Comparison of ENCODE assay signal across 11 mouse cellular contexts in genomic region chr11:116648976-116649375, GRCm38 (mm10). TPM values are rescaled to one million over a fixed set of nuclear protein-coding genes. Genes with fewer than 3 reads are reported as not detected.
DNase-seq lines count a peak whose midpoint lies in the region; ATAC-seq and TF ChIP-seq lines count a peak whose summit lies in the region.
"Had no signal": no experiment of that assay in that cellular context is flagged by ENCODE, and none has a peak within 500 bp of the region (broad histone marks: within the 10 kb centered on the region; RNA-seq: fewer than 3 reads in every experiment).

No protein-coding gene starts in this region.

- TF ChIP-seq CTCF in lung, embryonic 14.5 days (IDR thresholded peaks at IDR 0.05; ENCODE audit: low read depth): no peak

- WGBS in lung, embryonic 14.5 days: 71% methylated on average over 10 of the region's 10 CpGs
- WGBS in embryonic facial prominence, embryonic 11.5 days: 59% methylated on average over 10 of the region's 10 CpGs
- WGBS in liver, embryonic 15.5 days (ENCODE audit: insufficient replicate concordance): 73% methylated on average over 10 of the region's 10 CpGs
- WGBS in forebrain, embryonic 14.5 days: 79% methylated on average over 10 of the region's 10 CpGs

- no peaks in the 10 kb centered on the region for H3K36me3 ChIP-seq in lung, embryonic 14.5 days (ENCODE audit: insufficient read depth)
- H3K36me3 ChIP-seq in embryonic facial prominence, embryonic 11.5 days (replicated peaks; ENCODE audit: control insufficient read depth, insufficient read depth, low read depth, low read length): no peaks in the 10 kb centered on the region
- no peaks in the 10 kb centered on the region for H3K36me3 ChIP-seq in liver, embryonic 15.5 days (replicated peaks)
- H3K36me3 ChIP-seq in forebrain, embryonic 14.5 days (ENCODE audit: control insufficient read depth, insufficient read depth, low read length): no peaks in the 10 kb centered on the region
- H3K36me3 ChIP-seq: hindbrain, embryonic 12.5 days; liver, embryonic 13.5 days had no signal

- ATAC-seq in lung, embryonic 14.5 days (ENCODE audit: insufficient read depth): no peak
- no peak for ATAC-seq in embryonic facial prominence, embryonic 11.5 days (replicated peaks; ENCODE audit: insufficient number of reproducible peaks, low FRiP score, low TSS enrichment, low read depth)
- ATAC-seq in liver, embryonic 15.5 days (ENCODE audit: insufficient read depth): no peak
- ATAC-seq in forebrain, embryonic 14.5 days: no peak
- ATAC-seq: forebrain, embryonic 16.5 days had no signal

- no peak overlapping the region for H3K4me2 ChIP-seq in lung, embryonic 14.5 days
- H3K4me2 ChIP-seq in embryonic facial prominence, embryonic 11.5 days (ENCODE audit: low read depth, low read length): no peak overlapping the region
- H3K4me2 ChIP-seq in liver, embryonic 15.5 days: no peak overlapping the region
- H3K4me2 ChIP-seq in forebrain, embryonic 14.5 days (ENCODE audit: low read length): no peak overlapping the region
- H3K4me2 ChIP-seq: hindbrain, embryonic 12.5 days; liver, embryonic 13.5 days had no signal

- H3K4me3 ChIP-seq in lung, embryonic 14.5 days (ENCODE audit: low read depth, low read length): no peak overlapping the region
- H3K4me3 ChIP-seq in embryonic facial prominence, embryonic 11.5 days (ENCODE audit: low read depth, low read length): no peak overlapping the region
- no peak overlapping the region for H3K4me3 ChIP-seq in liver, embryonic 15.5 days (replicated peaks)
- no peak overlapping the region for H3K4me3 ChIP-seq in forebrain, embryonic 14.5 days (ENCODE audit: low read depth, low read length)
- H3K4me3 ChIP-seq: hindbrain, embryonic 12.5 days; liver, embryonic 13.5 days had no signal

- peak overlapping the region; percentile 90 for H3K27ac ChIP-seq in lung, embryonic 14.5 days (ENCODE audit: low read depth)
- no peak overlapping the region for H3K27ac ChIP-seq in embryonic facial prominence, embryonic 11.5 days (replicated peaks; ENCODE audit: low read depth, low read length)
- 0 out of 2 replicates have a peak overlapping the region, but pooled peaks have one; percentile 57 for H3K27ac ChIP-seq in liver, embryonic 15.5 days (replicated peaks)
- no peak overlapping the region for H3K27ac ChIP-seq in forebrain, embryonic 14.5 days (ENCODE audit: low read depth, low read length)
- H3K27ac ChIP-seq: hindbrain, embryonic 12.5 days had no signal

- no peaks in the 10 kb centered on the region for H3K9me3 ChIP-seq in lung, embryonic 14.5 days (ENCODE audit: low read depth, low read length)
- H3K9me3 ChIP-seq in embryonic facial prominence, embryonic 11.5 days (replicated peaks; ENCODE audit: control insufficient read depth, low read length): no peaks in the 10 kb centered on the region
- no peaks in the 10 kb centered on the region for H3K9me3 ChIP-seq in liver, embryonic 15.5 days (replicated peaks)
- H3K9me3 ChIP-seq in forebrain, embryonic 14.5 days (replicated peaks; ENCODE audit: control insufficient read depth, low read length): no peaks in the 10 kb centered on the region
- H3K9me3 ChIP-seq: hindbrain, embryonic 12.5 days; liver, embryonic 13.5 days had no signal

- peaks cover 25% of the 10 kb centered on the region; the same call in 1 of the 2 replicates for H3K4me1 ChIP-seq in lung, embryonic 14.5 days (ENCODE audit: insufficient read depth)
- peaks cover 28% of the 10 kb centered on the region for H3K4me1 ChIP-seq in embryonic facial prominence, embryonic 11.5 days (ENCODE audit: control insufficient read depth, insufficient read depth, low read length)
- peaks cover 26% of the 10 kb centered on the region for H3K4me1 ChIP-seq in liver, embryonic 15.5 days (replicated peaks)
- H3K4me1 ChIP-seq in forebrain, embryonic 14.5 days (ENCODE audit: control insufficient read depth, insufficient read depth, low read length): peaks cover 5% of the 10 kb centered on the region; the same call in 1 of the 2 replicates

- no peak overlapping the region for H3K9ac ChIP-seq in lung, embryonic 14.5 days
- H3K9ac ChIP-seq in embryonic facial prominence, embryonic 11.5 days (replicated peaks; ENCODE audit: low read length): peak overlapping the region; percentile 43
- no peak overlapping the region for H3K9ac ChIP-seq in liver, embryonic 15.5 days
- no peak overlapping the region for H3K9ac ChIP-seq in forebrain, embryonic 14.5 days (ENCODE audit: low read length)
- H3K9ac ChIP-seq: liver, embryonic 13.5 days had no signal

- peak; percentile 97 for DNase-seq in heart, adult 11 months
- DNase-seq in heart, adult 9 months (ENCODE audit: low spot score in 2 of 2): no peak
- no peak for DNase-seq in lung, embryonic 14.5 days
- DNase-seq in lung, postnatal 36 days: no peak
- DNase-seq in embryonic facial prominence, embryonic 11.5 days (ENCODE audit: low spot score): no peak
- DNase-seq in forebrain, embryonic 14.5 days (ENCODE audit: low spot score): no peak
- DNase-seq in Muller cell, postnatal 12 days (ENCODE audit: inconsistent ontology term): no peak
- DNase-seq: liver, embryonic 13.5 days had no signal

- peaks cover 24% of the 10 kb centered on the region for H3K27me3 ChIP-seq in lung, embryonic 14.5 days (ENCODE audit: insufficient read depth, low read length)
- H3K27me3 ChIP-seq in embryonic facial prominence, embryonic 11.5 days (ENCODE audit: control insufficient read depth, insufficient read depth, low read length): peaks cover 10% of the 10 kb centered on the region
- peaks cover 59% of the 10 kb centered on the region for H3K27me3 ChIP-seq in liver, embryonic 15.5 days
- H3K27me3 ChIP-seq in forebrain, embryonic 14.5 days (replicated peaks; ENCODE audit: control insufficient read depth, insufficient read depth, low read length): peaks cover 9% of the 10 kb centered on the region; the same call in 1 of the 2 replicates

RNA-seq across cellular contexts. Expression of gene Prcd, which starts 4.4 kb away (rescaled TPM):
- 0.53 and 1.6 TPM in 2 replicates for polyA plus RNA-seq in lung, embryonic 14.5 days (2014; fragmentation: Nextera tagmentation; extraction: Ambion mirVana)
- 0.43 and 0.77 TPM in 2 replicates for polyA plus RNA-seq in embryonic facial prominence, embryonic 11.5 days (2014; fragmentation: Nextera tagmentation; extraction: Ambion mirVana)
- polyA plus RNA-seq in liver, embryonic 15.5 days (2015; fragmentation: Nextera tagmentation; extraction: Ambion mirVana): 0.16 and 0.29 TPM in 2 replicates
- polyA plus RNA-seq in forebrain, embryonic 14.5 days (2014; fragmentation: Nextera tagmentation; extraction: Ambion mirVana): 1.4 and 1.7 TPM in 2 replicates

RNA-seq across cellular contexts. Expression of gene Cygb, which starts 5.1 kb away (rescaled TPM):
- polyA plus RNA-seq in lung, embryonic 14.5 days (2014; fragmentation: Nextera tagmentation; extraction: Ambion mirVana): 9.5 and 10.0 TPM in 2 replicates
- 3.5 and 3.8 TPM in 2 replicates for polyA plus RNA-seq in embryonic facial prominence, embryonic 11.5 days (2014; fragmentation: Nextera tagmentation; extraction: Ambion mirVana)
- 0.84 and 1.0 TPM in 2 replicates for polyA plus RNA-seq in liver, embryonic 15.5 days (2015; fragmentation: Nextera tagmentation; extraction: Ambion mirVana)
- 14.7 and 15.4 TPM in 2 replicates for polyA plus RNA-seq in forebrain, embryonic 14.5 days (2014; fragmentation: Nextera tagmentation; extraction: Ambion mirVana)

RNA-seq across cellular contexts. Expression of gene Rhbdf2, which starts 22.2 kb away (rescaled TPM):
- 8.9 and 9.8 TPM in 2 replicates for polyA plus RNA-seq in lung, embryonic 14.5 days (2014; fragmentation: Nextera tagmentation; extraction: Ambion mirVana)
- 2.8 and 3.1 TPM in 2 replicates for polyA plus RNA-seq in embryonic facial prominence, embryonic 11.5 days (2014; fragmentation: Nextera tagmentation; extraction: Ambion mirVana)
- 7.2 and 7.5 TPM in 2 replicates for polyA plus RNA-seq in liver, embryonic 15.5 days (2015; fragmentation: Nextera tagmentation; extraction: Ambion mirVana)
- 0.61 TPM in 2 replicates for polyA plus RNA-seq in forebrain, embryonic 14.5 days (2014; fragmentation: Nextera tagmentation; extraction: Ambion mirVana)

Comparison
In these comparisons a context has a peak if more than half of its experiments do, and no peak if none do; other contexts are left out.
1. H3K27ac ChIP-seq: peak in lung, embryonic 14.5 days (single experiment) and liver, embryonic 15.5 days (single experiment); none in embryonic facial prominence, embryonic 11.5 days (single experiment) and forebrain, embryonic 14.5 days (single experiment).